Mouse (Mus musculus): ENCODE results near the gene Zdhhc19.

DNA sequence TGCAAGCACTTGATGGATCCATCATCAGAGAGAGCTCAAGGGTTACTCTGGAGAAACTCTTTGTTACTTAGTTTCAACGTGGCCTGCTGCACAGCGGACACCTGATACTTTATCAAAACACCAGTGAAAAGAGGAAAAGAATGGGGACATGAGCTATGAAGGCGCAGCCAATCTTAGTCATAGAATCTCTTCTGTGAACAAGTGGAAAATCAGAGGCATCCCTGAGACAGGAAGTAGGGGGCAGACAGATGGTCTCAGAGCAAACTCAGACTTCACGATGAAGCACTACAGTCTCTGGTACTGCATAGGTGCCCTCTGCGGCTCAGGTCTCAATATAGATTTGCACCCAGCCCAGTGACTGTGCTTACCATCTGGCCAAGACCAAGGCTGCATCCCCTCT, 98.6 kb downstream of the Zdhhc19 start:
- no peak for TF ChIP-seq CTCF (IDR thresholded peaks at IDR 0.05; ENCODE audit: extremely low read depth, insufficient read length, insufficient replicate concordance, low read depth, low read length)
- TF ChIP-seq POLR2A (IDR thresholded peaks at IDR 0.05; ENCODE audit: low read depth, low read length), result no peak

All from small intestine, adult 2 months (tissue).